Mouse (Mus musculus): ENCODE results near the gene Olfr535. TPM values are rescaled to one million over a fixed set of nuclear protein-coding genes. Genes with fewer than 3 reads are reported as not detected.
"Not testable (repeated sequence)": the region's sequence is repeated elsewhere in the genome, so short reads cannot be mapped to it uniquely, and the experiment has no call there.

The Olfr535 gene
- polyA plus RNA-seq (2014; fragmentation: Nextera tagmentation; extraction: Ambion mirVana) = not detected in 2 replicates

DNA sequence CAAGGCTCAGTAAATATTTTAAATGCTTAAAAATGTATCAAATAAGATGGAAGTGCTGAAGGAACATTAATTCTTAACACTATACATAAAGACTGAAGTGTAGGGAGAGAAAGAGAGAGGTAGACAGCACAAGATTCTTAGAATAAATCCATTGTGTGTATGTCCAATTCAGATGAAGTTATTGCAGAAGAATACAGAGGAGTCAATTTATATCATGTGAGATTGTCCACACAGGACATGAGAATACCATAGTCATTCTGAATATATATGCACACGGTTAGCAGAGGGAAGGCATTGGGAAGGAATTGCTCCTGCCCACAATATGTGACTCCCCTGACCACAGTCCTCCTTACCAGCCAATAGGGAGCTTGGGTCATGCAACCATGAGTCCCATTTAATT is at the start of gene Olfr535:
Gene Olfr535 (plus strand): TSS at position 301 of the 400 bp plus-strand sequence.
- DNase-seq (no peak), ATAC-seq (ENCODE audit: insufficient read depth) (no peak)
- Histone ChIP-seq H3K9me3 (ENCODE audit: low read depth, low read length) (no peaks in the 10 kb centered on the region), H3K9ac (no peak within 1 kb of the TSS), H3K4me3 (ENCODE audit: low read depth, low read length) (no peak within 1 kb of the TSS), H3K4me2 (no peak within 1 kb of the TSS), H3K4me1 (ENCODE audit: insufficient read depth) (no peaks in the 10 kb centered on the region), H3K36me3 (ENCODE audit: insufficient read depth) (no peaks in the 10 kb centered on the region), H3K27ac (ENCODE audit: low read depth) (no peak within 1 kb of the TSS), H3K27me3 (ENCODE audit: insufficient read depth, low read length) (no peaks in the 10 kb centered on the region)
- WGBS = 69% methylated on average over 1 of the region's 1 CpGs
- TF ChIP-seq CTCF (IDR thresholded peaks at IDR 0.05; ENCODE audit: low read depth) = no peak

DNA sequence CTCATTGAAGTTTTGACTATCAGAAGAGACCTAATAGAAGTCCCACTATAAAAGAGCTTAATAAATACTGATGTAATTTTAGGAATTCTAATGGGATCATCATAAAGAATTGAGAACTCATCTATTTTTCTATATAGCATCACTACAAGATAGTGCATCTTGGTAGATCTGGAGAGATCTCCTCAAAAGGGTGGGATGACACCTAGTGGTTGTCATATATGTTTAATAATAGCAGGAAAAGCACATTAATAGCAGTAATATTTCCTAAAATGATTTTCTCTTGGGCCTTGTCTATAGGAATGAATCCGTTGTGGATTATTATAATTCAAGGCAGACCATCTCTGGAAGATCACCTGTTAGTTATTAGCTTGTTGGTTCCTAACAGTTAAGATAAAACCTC is 40.9 kb upstream of the Olfr535 start:
- Histone ChIP-seq H3K9ac (no peak overlapping the region), H3K27me3 (ENCODE audit: insufficient read depth, low read length) (no peaks in the 10 kb centered on the region), H3K27ac (ENCODE audit: low read depth) (no peak overlapping the region), H3K9me3 (ENCODE audit: low read depth, low read length) (no peaks in the 10 kb centered on the region), H3K4me3 (ENCODE audit: low read depth, low read length) (no peak overlapping the region), H3K4me1 (ENCODE audit: insufficient read depth) (no peaks in the 10 kb centered on the region), H3K36me3 (ENCODE audit: insufficient read depth) (no peaks in the 10 kb centered on the region), H3K4me2 (no peak overlapping the region)
- no peak for ATAC-seq (ENCODE audit: insufficient read depth)
- WGBS = 81% methylated on average over 1 of the region's 1 CpGs
- no peak for TF ChIP-seq CTCF (IDR thresholded peaks at IDR 0.05; ENCODE audit: low read depth)
- DNase-seq = no peak

DNA sequence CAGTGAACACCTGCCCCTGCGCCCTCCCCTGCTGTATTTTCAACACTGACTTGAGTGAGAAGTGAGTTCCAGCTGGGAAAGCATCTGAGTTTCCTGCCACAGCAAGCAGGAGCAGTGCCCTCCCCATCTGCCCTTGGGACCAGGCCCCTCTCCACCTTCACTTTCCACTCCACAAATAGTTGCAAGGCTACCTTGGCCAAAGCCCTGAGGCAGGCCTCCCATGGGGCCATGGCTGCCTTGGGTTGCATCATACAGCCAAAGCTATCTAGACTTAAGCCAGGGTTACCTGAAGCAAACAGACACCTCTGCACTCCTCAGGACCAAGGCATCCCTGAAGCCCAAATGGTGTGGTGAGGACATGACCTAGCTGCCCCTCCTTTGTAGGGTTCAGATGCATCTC is 20.9 kb upstream of the Olfr535 start, which contains the start of gene Olfr533:
Gene Olfr533 (plus strand): TSS at position 301 of the 400 bp plus-strand sequence.
- not testable (repeated sequence) for H3K4me2 ChIP-seq; H3K9ac ChIP-seq; DNase-seq; H3K9me3 ChIP-seq (ENCODE audit: low read depth, low read length); H3K27me3 ChIP-seq (ENCODE audit: insufficient read depth, low read length); ATAC-seq (ENCODE audit: insufficient read depth); H3K27ac ChIP-seq (ENCODE audit: low read depth); H3K4me1 ChIP-seq (ENCODE audit: insufficient read depth); H3K36me3 ChIP-seq (ENCODE audit: insufficient read depth); H3K4me3 ChIP-seq (ENCODE audit: low read depth, low read length)
- WGBS = 33% methylated on average over 1 of the region's 1 CpGs

DNA sequence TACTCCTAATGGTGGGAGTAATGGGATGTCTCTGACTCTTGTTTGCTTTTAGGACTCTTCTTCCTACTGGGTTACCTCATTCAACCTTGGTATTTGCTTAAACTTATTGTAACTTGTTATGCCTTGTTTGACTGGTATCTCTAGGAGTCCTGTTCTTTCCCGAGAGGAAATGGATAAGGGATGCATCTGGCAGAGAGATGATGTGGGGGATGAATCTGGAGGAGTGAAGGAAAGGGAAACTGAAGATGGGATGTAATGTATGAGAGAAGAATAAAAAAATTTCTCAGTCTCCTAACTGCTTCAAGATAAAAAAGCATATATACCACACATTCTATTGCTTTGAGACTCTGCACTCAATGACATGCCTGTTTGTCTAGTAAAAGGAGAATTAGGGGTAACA is 6.1 kb upstream of the Olfr535 start:
- no peak for ATAC-seq (ENCODE audit: insufficient read depth)
- Histone ChIP-seq H3K9me3 (ENCODE audit: low read depth, low read length) (no peaks in the 10 kb centered on the region; the same call in 1 of the 2 replicates), H3K4me3 (ENCODE audit: low read depth, low read length) (no peak overlapping the region), H3K4me2 (no peak overlapping the region), H3K9ac (no peak overlapping the region), H3K27ac (ENCODE audit: low read depth) (no peak overlapping the region), H3K27me3 (ENCODE audit: insufficient read depth, low read length) (no peaks in the 10 kb centered on the region), H3K4me1 (ENCODE audit: insufficient read depth) (no peaks in the 10 kb centered on the region), H3K36me3 (ENCODE audit: insufficient read depth) (no peaks in the 10 kb centered on the region)
- 66% methylated on average over 1 of the region's 1 CpGs for WGBS
- DNase-seq = no peak
- TF ChIP-seq CTCF (IDR thresholded peaks at IDR 0.05; ENCODE audit: low read depth) = no peak

DNA sequence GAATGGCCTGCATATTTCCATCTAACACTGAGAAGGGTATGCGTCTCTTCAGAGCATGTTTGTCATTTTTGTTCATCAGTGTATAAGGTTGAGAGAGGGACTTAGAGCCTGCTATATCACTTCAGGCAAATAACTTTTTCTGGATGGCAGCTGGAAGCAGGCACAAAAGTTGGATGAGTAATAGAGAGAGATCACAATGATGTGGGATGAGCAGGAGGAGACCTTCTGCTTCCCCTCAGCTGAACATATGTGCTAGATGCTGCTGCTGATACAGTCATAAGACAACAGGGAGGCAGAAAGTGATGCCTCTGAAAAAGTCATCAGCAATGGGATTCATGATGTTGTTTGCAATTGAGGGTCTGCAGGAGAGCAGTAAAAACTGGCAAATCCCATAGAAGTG is 5.3 kb upstream of the Olfr535 start:
- H3K4me2 ChIP-seq = no peak overlapping the region
- no peak overlapping the region for H3K9ac ChIP-seq
- H3K27me3 ChIP-seq (ENCODE audit: insufficient read depth, low read length) = no peaks in the 10 kb centered on the region
- H3K27ac ChIP-seq (ENCODE audit: low read depth) = no peak overlapping the region
- 89% methylated on average over 1 of the region's 1 CpGs for WGBS
- no peak overlapping the region for H3K4me3 ChIP-seq (ENCODE audit: low read depth, low read length)
- H3K4me1 ChIP-seq (ENCODE audit: insufficient read depth) = no peaks in the 10 kb centered on the region
- DNase-seq = no peak
- no peaks in the 10 kb centered on the region for H3K36me3 ChIP-seq (ENCODE audit: insufficient read depth)
- no peak for TF ChIP-seq CTCF (IDR thresholded peaks at IDR 0.05; ENCODE audit: low read depth)
- no peak for ATAC-seq (ENCODE audit: insufficient read depth)
- H3K9me3 ChIP-seq (ENCODE audit: low read depth, low read length) = no peaks in the 10 kb centered on the region; the same call in 1 of the 2 replicates

DNA sequence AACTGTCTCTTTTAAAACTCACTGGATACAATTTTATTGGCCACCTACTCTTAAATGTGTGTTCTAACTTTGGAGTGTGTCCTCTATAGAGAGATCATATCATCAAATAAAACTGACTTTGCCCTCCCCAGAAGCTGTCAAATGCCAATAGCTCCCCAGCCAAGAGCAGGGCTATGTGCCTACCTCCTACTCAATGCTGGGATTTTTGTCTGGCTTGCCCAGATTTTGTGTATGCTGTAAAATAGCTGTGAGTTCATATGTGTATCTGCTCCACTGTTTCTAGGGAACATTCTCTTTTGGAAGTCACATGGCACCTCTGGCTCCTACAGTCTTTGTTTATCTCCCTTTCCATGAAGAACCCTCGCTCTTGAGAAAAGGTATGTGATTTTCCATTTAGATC is 5.0 kb downstream of the Olfr535 start:
- Histone ChIP-seq H3K4me1 (ENCODE audit: insufficient read depth) (no peaks in the 10 kb centered on the region), H3K9ac (no peak overlapping the region), H3K9me3 (ENCODE audit: low read depth, low read length) (no peaks in the 10 kb centered on the region), H3K36me3 (ENCODE audit: insufficient read depth) (no peaks in the 10 kb centered on the region), H3K4me3 (ENCODE audit: low read depth, low read length) (no peak overlapping the region), H3K4me2 (no peak overlapping the region), H3K27ac (ENCODE audit: low read depth) (no peak overlapping the region), H3K27me3 (ENCODE audit: insufficient read depth, low read length) (no peaks in the 10 kb centered on the region)
- TF ChIP-seq CTCF (IDR thresholded peaks at IDR 0.05; ENCODE audit: low read depth) = no peak
- WGBS = 81% methylated on average over 1 of the region's 1 CpGs
- no peak for ATAC-seq (ENCODE audit: insufficient read depth)
- no peak for DNase-seq

DNA sequence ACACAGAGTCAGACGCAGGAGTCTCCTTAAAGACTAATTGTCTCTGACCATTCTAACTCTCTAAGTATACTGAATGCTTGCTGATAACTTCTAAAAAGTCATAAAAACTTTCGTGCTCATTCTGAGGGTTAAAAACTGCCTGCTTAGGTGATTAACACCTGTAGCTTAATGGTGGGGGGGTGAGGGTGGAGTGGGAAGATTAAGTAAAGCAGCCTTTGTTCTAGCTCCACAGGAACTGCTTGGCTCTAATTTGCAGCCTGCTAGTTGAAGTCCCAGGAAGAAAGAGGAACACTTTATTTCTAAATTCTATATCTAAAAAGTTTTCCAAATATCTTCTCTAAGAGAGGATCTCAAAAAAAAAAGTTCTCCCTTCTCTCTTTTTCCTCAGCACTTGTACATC is 10.2 kb downstream of the Olfr535 start:
- TF ChIP-seq CTCF (IDR thresholded peaks at IDR 0.05; ENCODE audit: low read depth) = no peak
- H3K4me2 ChIP-seq = no peak overlapping the region
- WGBS = 46% methylated on average over 2 of the region's 2 CpGs
- no peaks in the 10 kb centered on the region for H3K9me3 ChIP-seq (ENCODE audit: low read depth, low read length)
- H3K36me3 ChIP-seq (ENCODE audit: insufficient read depth) = no peaks in the 10 kb centered on the region
- no peak overlapping the region for H3K27ac ChIP-seq (ENCODE audit: low read depth)
- ATAC-seq (ENCODE audit: insufficient read depth) = no peak
- no peak overlapping the region for H3K9ac ChIP-seq
- no peak overlapping the region for H3K4me3 ChIP-seq (ENCODE audit: low read depth, low read length)
- no peak for DNase-seq
- H3K27me3 ChIP-seq (ENCODE audit: insufficient read depth, low read length) = no peaks in the 10 kb centered on the region
- H3K4me1 ChIP-seq (ENCODE audit: insufficient read depth) = no peaks in the 10 kb centered on the region

DNA sequence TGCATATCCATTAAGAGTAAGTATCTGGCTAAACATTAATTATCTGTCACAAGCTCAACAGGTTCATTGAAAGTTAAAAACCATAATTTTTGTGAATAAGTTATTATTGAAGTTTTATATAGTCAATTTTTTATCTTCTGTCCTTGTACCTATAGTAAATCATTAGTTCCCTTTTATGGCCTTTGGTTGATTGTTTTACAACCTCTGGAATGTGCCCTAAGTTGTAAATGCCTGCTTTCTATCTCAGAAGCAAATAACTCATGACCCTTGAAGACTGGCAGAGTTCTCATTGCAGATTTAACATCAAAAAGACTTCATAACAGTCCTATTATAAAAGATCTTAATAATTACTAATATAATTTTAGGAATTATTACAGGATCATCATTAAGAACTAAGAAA is 10.7 kb downstream of the Olfr535 start:
- DNase-seq (no peak), ATAC-seq (ENCODE audit: insufficient read depth) (no peak)
- no peak for TF ChIP-seq CTCF (IDR thresholded peaks at IDR 0.05; ENCODE audit: low read depth)
- Histone ChIP-seq H3K4me2 (no peak overlapping the region), H3K9me3 (ENCODE audit: low read depth, low read length) (no peaks in the 10 kb centered on the region), H3K9ac (no peak overlapping the region), H3K27ac (ENCODE audit: low read depth) (no peak overlapping the region), H3K4me1 (ENCODE audit: insufficient read depth) (no peaks in the 10 kb centered on the region), H3K36me3 (ENCODE audit: insufficient read depth) (no peaks in the 10 kb centered on the region), H3K4me3 (ENCODE audit: low read depth, low read length) (no peak overlapping the region), H3K27me3 (ENCODE audit: insufficient read depth, low read length) (no peaks in the 10 kb centered on the region)

DNA sequence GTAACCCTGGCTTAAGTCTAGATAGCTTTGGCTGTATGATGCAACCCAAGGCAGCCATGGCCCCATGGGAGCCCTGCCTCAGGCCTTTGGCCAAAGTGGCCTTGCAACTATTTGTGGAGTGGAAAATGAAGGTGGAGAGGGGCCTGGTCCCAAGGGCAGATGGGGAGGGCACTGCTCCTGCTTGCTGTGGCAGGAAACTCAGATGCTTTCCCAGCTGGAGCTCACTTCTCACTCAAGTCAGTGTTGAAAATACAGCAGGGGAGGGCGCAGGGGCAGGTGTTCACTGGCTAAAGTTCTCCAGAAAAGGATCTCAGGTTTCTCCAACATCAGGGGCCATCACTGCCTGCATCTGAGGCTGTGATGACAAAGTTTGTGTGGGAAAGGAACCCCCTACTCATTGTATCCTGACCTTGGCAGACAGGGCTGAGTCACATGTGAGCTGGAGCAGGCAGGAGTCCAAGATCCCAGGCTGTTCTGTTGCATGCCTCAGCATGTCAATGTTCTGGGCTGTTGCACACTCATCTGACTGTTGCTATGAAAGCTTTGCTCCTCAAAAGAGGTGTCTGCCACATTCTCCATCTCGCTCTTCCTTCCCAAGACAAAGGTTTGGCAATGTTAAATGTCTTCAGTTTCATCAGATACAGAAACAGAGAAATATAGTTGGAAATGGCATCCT is 23.5 kb downstream of the Olfr535 start, which contains the start of gene Olfr536:
Gene Olfr536 (minus strand): TSS at position 51 of the 676 bp plus-strand sequence.
- H3K9ac ChIP-seq; H3K4me1 ChIP-seq (ENCODE audit: insufficient read depth); H3K9me3 ChIP-seq (ENCODE audit: low read depth, low read length); H3K4me3 ChIP-seq (ENCODE audit: low read depth, low read length); H3K27ac ChIP-seq (ENCODE audit: low read depth); H3K36me3 ChIP-seq (ENCODE audit: insufficient read depth); H3K27me3 ChIP-seq (ENCODE audit: insufficient read depth, low read length); H3K4me2 ChIP-seq: not testable (repeated sequence)
- WGBS = 49% methylated on average over 2 of the region's 2 CpGs
- DNase-seq = peak; percentile 5
- ATAC-seq (ENCODE audit: insufficient read depth) = peak; percentile 63; the same call in 1 of the 2 replicates

Data from lung, embryonic 14.5 days (tissue).